Mouse (Mus musculus): ENCODE data around the gene Tcf7l2.

DNA sequence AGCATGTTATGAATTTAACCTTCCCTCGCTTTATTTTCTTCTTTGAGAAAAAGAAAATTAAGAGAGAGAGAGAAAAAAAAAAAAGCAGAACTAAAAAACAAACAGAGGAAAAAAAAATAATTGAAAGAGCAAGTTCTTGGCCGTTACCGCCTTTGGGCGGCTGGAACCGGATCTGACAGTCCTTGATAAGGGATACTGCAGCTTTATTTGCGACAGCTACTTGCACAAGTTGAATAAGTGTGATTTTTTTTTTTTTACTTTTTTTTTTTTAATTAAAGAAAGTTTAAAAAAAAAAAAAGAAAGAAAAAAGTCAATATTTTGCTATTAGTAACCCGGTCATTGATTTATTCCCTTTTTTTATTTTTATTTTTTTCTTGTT, 183.8 kb downstream of the Tcf7l2 start:
- TF ChIP-seq TAL1 (IDR thresholded peaks at IDR 0.05; ENCODE audit: low read length) (no peak), GATA1 (IDR thresholded peaks at IDR 0.05; ENCODE audit: low read length) (peak; percentile 57)
